Mouse (Mus musculus): Measurements from ENCODE around the gene Tenm3.

The Tenm3 gene

DNA sequence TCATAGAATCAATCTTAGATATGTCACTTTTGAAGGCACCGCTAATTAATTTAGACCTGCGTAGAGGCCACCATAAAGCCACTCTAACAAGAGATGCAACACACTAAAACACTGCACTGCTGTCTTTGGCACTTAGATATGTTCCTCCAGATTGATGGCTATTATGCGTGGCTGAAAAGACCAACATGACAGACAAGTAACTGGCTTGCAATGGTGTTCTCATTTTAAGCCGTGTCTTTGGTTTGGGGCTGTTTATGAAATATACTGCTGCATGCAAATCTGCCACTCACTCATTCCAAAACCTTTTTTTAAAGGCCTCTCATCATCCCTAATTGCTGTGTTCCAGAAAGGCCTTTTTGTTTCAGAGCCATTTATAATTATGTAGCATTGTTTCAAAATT, 398.1 kb downstream of the Tenm3 start:
- DNase-seq = no peak

GRCm38 (mm10) chr8:48439491-48439890, 404.3 kb downstream of the Tenm3 start:
- DNase-seq = no peak

DNA sequence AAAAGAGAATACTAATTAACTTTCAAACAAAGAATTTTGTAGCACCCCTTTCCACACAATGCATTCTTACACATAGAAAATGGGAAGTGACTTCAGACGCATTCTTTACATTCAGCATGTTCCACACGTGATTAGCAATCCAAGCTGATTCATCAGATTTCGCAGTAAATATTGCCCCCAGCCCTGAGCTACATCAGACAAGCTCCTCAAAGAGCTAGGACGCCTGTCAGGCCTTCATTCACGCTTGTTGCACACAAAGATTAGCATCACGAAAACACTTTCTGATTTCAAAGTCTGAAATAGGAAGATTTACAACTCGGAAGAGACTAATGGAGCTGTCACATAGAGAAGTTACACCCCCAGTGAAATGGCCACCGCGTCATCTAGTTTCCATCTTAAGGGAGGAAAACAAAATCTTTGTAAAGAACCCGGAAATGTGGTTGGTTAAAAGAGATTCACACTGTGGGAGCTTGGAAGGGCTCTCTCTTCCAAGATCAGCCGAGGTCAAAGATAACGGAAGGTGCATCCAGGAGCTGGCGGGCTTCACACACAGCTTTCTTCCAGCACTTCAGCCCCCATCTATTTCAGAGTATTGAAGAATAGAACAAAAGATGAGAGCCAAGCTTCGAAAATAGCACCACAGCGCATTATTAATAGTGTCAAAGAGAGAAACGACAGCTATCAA, 406.1 kb downstream of the Tenm3 start:
- DNase-seq = no peak

- no peak for DNase-seq
Measured at GRCm38 (mm10) chr8:48425101-48425500, 418.6 kb downstream of the Tenm3 start.

DNA sequence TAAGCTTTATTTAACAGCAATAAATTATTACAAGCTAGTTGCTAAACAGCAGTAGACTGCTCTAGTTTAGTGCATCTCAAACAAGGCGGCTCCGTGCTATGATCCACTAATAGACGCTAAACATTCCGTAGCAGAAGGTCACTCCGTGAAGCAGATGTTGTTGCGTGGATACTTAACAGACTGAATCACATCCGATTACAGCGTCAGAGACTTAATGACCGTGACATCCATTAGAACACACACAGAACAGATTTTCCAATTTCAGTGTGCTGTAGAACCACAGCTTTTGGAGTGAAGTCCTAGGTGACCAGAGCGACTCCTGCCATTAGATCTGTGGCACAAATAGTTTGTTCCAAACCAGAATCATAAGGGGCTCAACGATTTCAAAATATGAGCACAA, 426.0 kb downstream of the Tenm3 start:
- no peak for DNase-seq

- no peak for DNase-seq
Measured at GRCm38 (mm10) chr8:48410916-48411315, 432.8 kb downstream of the Tenm3 start.

DNA sequence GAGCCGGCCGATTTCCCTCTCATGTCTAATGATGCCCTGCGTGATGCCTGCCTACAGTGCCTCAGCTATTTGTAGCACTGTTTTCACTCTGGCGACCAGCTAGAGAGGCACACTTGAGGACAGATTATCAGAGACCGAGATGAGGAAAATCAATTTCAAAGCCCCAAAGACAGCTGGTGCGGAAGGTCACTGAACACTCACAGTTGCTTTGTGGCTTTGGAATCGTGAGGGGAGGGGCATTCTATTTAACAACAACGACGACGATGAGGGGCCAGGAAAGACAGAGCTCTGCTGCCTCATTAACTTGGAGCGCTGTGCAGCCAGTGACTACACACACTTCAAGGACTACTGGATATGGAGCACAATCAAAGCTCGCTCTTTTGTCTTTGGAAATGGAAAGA, 443.2 kb downstream of the Tenm3 start:
- no peak for DNase-seq

DNA sequence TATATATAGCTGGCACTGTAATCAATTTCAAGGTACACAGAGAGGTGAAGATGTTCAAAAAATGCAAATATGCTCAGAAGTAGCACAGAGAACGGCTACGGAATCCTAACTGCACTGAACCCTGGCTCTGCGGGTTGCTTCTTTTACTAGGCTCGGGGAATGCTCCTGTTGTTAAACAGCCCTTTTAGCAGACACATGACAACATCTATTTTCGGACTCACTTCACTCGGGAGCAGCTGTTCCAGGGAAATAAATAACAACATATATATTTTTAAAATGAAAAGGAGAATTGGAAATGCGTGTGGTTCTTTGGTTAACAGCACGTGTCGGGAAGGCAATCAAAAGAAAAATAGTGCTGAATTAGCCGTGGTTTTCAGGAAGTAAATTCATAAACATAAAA, 457.9 kb downstream of the Tenm3 start:
- no peak for DNase-seq

- no peak for DNase-seq
Measured at GRCm38 (mm10) chr8:48380035-48380434, 463.7 kb downstream of the Tenm3 start.

- no peak for DNase-seq
Measured at GRCm38 (mm10) chr8:48376774-48377173, 467.0 kb downstream of the Tenm3 start.

DNA sequence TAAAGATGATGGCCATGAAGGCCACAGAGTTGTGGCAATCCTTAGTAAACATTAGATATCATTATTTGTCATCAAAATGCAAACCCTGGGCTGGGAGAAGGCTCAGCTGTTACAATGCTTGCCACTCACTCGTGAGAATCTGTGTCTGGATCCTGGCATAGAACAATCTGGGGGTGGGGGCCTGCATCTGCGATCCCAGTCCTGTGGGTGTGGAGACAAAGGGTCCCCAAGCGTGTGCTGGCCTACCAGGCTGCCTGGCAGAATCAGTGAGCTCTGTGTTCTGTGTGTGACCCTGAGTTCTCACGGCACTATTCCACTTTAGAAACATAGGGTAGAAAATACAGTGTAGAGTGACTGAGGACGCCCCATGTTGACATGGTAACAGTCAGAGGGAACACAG, 468.6 kb downstream of the Tenm3 start:
- no peak for DNase-seq

DNA sequence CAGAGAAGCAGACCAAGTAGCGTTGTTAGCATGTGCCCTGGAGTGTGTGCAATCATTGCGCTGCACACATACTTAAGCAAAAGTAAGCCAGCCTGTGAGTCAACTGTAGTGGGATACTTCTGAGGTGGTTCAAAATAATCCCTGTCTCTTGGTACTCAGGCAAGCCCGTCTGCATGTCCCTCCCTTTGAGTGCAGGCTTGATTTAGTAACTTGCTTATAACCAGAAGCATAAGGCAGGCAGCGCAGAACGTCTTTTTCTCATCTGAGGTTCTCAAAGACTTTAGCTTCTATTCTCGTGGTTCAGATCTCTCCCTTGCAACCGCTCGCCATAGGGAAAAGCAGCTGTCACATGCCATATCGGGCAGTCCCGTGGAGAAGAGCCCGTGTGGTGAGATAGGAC, 470.3 kb downstream of the Tenm3 start:
- no peak for DNase-seq

DNA sequence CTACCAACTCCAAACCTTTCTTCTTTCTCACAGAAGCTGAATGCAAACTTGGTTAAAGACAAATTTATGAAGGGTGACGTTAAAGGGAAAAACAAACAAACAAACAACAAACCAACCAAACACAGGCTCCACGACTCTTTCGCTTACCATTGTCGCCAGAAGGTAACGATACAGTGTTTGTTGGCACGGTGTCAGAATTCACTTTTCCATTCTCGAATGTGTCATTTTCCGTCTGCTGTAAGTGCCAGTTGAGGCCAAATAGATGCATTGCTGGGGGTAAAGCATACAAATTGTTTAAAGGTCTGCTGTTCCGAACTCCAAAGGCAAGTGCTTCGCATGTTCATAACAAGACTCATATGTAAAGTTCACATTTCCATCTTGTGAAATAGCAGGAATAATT, 476.6 kb downstream of the Tenm3 start:
- no peak for DNase-seq

- DNase-seq = no peak
Measured at GRCm38 (mm10) chr8:48356849-48357248, 486.9 kb downstream of the Tenm3 start.

DNA sequence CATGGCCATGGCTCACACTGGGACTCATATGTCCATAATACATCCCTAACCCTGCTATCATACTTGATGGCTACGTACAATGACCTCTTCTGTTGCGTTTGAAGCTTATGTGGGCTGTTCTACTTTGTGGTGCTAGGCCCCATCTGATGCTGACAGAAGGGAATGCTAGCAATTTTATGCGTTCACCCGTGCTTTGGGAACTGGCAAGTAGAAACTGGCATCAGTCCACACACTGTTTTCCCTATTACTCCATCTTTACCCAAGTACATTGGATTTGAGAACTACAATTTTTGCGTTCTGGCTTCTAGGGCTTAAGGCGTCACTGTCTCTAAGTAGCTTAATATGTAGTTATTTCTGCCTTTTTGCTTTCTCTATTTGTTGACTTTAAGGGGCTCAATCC, 490.3 kb downstream of the Tenm3 start:
- DNase-seq = no peak

- DNase-seq = no peak
Measured at GRCm38 (mm10) chr8:48348901-48349300, 494.9 kb downstream of the Tenm3 start.

DNA sequence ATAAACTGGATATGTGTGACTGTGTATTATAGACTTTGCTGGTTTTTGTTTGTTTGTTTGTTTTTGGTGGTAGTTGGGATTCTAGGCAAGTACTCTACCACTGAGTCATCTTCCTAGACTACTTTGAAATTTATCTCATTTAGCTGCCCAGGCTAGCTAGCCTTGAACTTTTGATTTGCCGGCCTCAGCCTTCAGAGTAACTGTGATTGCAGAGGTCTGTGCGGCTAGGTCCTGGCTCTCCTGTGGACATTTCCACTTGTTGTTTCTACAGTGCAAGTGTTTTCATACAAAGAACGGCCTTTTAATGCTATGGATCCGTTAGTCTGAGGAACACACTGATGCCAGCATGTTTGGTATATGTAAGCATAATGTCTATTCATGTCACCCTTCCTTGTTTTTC, 495.4 kb downstream of the Tenm3 start:
- no peak for DNase-seq

- no peak for DNase-seq
Measured at GRCm38 (mm10) chr8:48343067-48343420, 500.7 kb downstream of the Tenm3 start.

GRCm38 (mm10) chr8:48342321-48343066, 501.3 kb downstream of the Tenm3 start:
- DNase-seq = no peak

- no peak for DNase-seq
Measured at GRCm38 (mm10) chr8:48341692-48342091, 502.1 kb downstream of the Tenm3 start.

DNA sequence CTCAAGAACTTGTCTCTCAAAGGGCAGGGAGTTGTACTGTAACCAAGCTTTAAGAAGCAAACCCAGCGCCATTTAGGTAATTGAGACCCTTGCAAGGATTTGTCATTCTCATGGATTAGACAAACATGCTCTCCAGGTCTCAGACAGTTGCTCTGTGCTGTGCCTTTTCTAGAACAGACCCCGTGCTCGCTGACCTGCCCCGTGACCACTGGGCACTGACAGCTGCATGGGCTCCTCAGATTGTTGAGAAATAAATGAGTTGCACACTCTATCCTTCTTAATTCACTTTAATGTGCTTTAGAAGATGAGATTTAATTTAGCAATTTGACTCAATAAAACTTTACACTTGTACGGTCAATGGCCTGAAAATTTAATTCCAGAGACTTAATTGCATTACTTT, 502.5 kb downstream of the Tenm3 start:
- DNase-seq = no peak

- no peak for DNase-seq
Measured at GRCm38 (mm10) chr8:48322655-48323265, 521.0 kb downstream of the Tenm3 start.

DNA sequence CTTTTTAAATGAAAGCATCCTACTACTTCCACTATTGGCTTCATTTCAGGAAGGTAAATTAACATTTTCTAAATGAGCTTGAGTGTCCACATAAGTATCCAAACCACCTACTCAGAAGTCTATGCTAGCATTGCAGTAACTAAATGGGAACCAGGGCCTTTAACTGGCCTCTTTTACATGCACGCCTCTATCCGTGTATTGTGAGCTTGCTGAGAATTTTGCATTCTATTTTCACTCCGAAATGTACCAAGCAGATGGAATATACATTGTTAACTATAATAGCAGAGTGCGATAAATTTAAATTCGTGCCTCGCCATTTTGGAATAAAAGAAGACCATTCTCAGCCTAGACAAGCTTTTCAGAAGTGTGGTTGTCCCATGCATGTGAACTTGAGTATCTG, 521.5 kb downstream of the Tenm3 start:
- no peak for DNase-seq

- no peak for DNase-seq
Measured at GRCm38 (mm10) chr8:48319674-48320073, 524.1 kb downstream of the Tenm3 start.
